Mouse (Mus musculus) R1 (cell line): ENCODE data around the gene Kirrel3.

Experiments
- DNase-seq: peaks from one replicate; pipeline ENCODE4 v3.0.0-alpha.2; 2018; ENCODE audit warnings: low read depth, low spot score

Kirrel3 gene

DNA sequence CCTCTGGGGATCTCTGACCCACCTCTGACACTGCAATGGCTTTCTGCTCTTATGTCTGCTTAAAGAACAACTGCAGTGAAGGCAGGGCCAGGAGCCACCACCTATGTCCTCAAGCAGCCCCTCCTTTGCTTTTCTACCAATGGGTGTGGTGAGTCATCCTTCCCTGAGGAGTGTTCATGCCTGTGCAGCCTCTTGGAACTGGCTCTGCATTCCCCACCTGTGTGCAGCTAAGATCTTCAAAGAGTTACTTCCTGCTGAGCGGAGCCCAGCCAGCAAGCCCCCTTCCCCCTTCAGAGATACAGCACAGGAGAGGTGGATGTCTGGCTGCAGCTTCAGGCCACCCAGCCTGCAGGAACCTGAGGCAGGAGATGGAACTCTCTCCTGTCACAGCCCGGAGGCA lies 265.2 kb downstream of the Kirrel3 start:
- peak; percentile 34 for DNase-seq

DNA sequence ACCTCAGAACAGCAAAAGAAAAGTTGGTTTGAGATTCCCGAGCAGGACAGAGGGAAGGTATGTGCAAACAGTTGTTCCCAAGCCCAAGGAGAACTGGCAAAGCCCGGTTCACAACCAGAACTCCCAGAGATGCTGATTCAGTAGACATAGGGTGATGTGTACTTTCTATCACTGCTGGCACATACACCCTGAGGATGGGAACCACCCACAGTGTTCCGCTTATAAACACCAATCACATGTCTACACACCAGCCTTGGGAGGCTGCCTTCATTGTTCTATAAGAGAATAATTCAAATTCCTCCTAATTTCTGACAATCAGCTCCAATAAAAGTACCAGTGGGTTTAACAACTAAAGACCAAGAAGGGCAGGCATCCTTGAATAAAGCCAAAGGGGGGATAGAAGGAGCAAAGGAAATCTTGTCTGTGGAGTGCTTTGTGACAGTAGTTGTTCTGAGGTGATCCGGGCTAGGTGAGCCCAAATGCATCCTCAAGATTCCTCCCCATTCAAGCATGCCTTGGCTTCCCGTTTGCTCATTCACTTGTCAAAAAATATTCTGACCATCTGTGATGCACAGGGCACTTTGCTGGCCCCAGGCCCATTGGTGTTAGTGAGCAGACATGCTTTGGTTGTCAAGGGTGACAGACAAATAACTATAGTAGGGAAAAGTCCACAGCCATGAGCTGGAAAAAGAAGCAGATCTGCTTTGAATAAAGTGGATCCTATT lies 266.5 kb downstream of the Kirrel3 start:
- no peak for DNase-seq

DNA sequence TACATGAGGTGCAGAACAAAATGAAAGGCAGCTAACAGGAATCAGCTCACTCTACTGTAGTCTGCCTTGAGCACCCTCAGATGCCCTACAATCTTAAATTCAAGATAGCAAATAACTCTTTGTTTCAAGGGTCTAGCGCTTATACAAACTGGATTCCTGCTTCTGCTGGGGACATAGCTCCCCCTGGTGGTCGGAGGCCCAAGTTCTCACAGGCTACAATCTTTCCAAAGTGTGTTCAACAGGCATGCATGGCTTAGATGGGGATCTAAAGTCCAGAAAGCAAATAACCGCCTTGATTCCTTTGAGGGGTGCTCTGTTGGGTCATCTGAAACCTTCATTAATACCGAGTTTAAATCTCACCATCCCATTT lies 267.1 kb downstream of the Kirrel3 start:
- DNase-seq: peak; percentile 70

DNA sequence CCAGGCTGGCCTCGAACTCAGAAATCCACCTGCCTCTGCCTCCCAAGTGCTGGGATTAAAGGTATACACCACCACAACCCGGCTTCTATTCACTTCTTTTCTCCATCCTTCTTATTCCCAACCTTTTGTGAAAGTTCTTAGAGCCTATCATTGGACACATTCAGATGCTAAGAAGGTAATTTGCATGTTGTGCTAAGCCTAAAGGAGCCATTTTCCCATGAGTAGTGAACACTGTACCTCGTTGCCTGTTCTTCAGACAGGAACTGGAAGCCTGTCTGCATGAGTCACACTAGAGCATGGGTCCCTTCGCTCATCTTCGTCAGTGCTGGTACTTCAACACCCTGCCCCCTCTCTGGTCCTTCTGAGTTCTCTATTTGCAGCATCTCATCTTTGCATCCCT lies 268.2 kb downstream of the Kirrel3 start:
- peak; percentile 46 for DNase-seq

DNA sequence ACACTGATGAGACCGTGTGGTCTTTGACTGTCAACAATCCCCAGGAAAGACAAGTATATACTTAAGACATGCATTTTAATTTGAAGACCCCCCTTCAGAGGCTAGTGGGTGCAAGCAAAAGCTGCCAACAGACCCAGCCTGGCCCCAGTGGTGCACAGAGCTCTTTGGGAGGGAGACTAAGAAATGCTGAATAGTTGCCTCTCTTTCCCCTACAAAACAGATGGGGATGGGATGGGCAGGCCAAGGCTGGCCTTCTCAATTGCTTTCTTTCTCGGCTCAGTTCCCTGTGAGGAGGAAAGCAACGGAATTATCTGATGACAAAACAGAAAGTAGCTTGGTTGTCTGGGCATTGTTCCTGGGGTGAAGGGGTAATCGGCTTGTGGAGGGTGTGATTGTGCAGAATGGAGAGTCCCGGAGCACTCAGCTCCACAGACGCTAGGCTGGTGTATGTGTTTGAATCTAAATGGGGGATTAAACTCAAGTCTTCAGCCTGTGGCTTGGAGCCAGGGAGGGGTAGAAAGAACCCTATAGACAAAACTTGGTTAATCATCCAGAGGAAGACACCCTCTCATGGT lies 268.9 kb downstream of the Kirrel3 start:
- DNase-seq: no peak

DNA sequence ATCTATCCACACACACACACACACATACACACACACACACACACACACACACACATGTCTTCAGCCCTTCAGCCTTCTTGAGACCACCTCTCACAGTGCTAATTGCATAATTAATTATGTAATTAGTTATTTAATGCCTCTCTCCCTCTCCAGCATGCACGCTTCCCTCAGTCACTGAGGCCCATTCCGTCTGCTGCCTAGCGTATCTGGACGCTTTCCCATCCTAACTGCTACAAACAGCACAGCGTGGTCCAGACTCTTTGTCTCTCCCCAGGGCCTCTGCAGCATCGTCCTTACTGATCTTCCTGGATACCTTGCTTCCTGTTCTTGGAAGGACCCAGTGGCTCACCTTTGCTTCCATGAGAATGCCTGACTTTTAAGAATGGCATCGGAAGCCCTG lies 270.4 kb downstream of the Kirrel3 start:
- DNase-seq: no peak

DNA sequence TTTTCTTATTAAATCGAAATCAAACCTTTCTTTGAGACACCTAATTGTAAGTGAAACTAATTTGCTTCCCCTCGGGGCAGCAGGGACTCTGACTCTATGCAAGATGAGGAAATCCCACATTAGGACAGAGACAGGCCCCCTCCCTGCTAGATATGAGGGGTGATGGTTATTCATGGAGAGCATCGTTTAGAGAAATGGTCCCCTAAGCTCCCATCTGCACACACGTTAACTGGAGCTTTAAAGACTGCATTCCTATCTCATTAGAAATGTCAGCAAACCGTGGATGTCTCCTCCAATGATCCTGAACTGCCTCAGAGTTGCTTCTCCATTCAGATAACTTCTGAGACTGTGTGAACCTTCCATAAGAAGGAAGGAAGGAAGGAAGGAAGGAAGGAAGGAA lies 273.2 kb downstream of the Kirrel3 start:
- no peak for DNase-seq

DNA sequence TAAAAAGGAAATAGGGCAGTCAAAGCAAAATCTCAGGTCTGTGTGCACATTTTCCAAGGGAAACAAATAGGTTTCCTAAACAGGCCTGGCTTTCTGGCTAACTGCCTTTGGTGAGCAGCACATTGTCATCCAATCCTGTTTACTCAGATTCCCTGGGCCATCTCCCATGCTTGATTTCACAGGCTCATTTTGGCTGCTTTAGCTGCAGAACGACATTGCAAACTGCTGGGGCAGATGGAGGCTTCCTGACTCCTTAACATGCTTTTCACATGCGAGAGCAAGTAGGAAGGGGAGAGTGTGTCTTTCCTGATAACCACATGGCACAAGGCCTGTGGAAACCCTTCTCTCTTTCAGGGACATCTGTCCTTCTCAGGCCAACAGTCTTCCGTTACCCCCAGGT lies 274.8 kb downstream of the Kirrel3 start:
- no peak for DNase-seq

DNA sequence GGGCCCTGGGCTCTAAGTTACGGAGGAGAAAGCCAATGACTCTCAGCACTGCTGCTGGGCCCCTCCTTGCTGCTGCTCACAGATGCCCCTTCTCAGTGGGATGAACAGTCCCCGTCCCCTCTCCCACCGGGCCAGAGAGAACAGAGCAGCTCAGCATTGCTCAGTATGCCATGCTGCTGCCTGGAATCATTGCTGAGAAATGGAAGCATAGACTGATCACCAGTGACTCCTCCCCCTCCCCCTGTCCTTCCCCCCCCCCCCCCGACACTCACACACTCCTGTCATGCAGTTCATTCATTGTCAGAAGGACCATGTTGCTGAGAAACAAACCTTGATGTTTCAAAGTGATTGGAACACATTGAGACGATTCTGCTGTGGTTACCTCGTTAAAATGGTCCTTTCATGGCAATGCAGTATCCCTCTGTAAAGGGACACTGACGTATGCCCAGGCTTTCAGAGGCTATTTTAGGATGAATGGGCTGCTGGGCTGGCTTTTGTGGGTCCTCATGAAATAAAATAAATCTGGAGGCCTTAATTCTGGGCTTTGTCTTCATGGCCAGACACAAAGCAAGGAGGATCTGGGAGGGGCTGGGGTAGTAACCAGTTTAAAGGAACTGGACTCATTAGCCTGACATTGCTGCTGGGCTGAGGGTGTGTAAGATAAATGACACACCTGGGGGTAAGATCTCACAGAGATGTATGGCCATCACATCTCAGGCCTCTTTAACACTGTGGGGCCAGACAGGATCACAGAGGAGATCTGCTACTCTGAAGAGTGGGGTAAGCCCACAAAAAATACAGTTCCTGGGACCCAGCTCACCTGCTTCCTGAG lies 281.3 kb downstream of the Kirrel3 start:
- no peak for DNase-seq

DNA sequence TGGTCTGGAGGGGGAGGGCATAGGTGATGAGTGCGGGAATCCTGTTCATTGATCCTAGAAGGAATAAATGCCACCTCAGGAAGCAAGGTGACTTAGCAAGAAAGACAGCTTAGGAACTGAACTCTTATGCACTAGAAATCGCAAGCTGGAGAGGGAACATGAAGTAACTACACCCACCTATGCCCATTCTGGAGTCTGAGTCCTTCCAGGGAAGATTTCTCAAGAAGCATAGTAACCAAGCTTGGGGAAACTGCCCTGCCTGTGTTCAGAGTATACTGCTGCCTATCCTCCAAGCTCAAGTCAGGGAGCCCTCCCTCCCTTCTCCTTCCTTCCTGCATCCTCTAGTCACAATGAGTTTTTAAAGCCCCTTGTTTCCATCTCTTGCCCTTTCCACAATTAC lies 283.3 kb downstream of the Kirrel3 start:
- DNase-seq: no peak

DNA sequence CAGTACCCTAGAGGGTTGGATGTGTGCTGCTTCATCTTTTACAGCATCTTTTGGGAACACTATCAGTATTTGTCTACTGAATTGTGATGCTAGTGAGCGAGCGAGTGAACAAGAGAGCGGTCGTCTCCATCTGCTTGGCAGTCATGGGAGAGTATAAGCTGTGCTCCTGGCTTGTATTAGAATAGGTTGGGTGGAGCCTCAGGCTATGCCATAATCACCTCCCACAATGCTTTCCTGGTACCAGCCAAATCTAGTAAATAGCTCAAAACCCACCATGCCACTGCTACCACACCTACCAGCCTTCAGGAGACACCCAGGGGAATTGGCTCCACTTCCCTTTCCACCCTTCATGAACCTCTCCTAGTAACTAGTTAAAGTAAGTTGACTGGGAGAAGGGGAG lies 285.3 kb downstream of the Kirrel3 start:
- DNase-seq: no peak

DNA sequence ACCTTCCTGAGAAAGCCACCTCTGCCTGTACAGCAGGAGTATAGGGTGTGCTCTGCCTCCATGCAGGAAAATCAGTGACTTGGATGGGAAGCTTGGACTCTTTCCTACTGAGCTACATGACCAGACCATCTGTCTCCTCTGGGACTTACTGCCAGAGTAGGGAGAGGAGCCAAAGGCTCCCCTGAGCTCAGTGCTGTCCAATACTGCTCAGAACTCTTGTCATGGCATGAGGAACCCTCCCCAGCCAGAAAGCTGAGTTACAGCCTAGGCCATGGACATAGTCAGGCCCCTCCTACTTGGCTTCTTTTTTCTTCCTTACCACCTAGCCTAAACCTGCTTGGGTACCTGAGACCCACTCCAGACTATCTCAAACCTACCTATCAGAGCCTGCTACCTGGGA lies 285.7 kb downstream of the Kirrel3 start:
- no peak for DNase-seq

DNA sequence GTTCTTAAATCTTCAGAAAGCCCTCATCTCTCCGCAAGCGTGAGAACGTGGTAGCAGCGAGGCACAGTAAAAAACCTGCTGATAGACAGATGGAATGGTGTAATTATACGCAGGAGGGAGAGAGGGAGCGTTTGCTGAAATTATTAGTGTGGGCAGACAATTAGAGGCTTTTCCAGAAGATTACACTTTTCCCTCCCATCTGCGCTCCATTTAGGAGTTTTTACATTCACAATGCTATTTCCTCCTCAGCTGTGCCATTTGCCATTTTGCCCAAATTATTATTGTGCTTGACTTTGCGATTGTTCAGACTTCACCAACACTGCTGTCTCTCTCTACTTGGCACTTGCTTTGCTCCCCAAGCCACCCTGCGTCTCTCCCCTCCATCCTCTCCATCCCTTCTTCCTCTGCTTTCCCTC lies 286.3 kb downstream of the Kirrel3 start:
- no peak for DNase-seq

DNA sequence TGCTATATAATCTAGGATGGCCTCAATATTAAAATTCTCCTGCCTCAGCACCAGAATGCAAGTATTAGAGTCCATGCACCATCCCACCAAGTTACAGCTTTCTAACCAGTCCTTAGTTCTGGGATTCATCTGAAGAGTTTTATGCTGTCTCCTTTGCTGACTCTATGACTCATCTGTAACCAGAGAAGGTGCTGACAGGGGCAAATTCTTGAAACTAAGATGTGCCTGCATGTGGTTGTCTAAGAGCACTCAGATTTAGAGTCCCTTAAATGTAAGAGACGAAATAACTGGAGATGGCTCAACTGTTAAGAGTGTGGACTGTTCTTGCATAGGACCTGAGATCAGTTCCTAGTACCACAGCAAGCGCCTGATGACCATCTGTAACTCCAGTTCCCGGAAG lies 295.7 kb downstream of the Kirrel3 start:
- DNase-seq: no peak

DNA sequence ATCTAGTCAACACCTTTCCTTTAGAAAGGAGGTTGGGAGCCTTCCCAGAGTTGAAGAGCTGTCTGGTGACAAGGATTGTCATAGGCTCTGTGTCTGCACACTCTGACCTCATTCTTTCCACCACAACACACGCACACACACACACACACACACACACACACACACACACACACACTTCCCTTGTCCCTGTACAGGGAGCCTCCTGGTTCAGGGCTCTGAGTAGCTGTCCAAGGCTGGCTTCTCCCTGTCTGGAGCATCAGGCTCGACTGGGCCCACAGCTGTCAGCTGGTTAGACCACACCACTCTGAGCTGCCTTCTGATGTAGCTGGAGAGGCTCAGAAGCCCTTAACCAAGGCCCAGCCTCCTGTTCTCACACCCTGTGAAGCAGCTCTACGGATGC lies 302.2 kb downstream of the Kirrel3 start:
- no peak for DNase-seq

DNA sequence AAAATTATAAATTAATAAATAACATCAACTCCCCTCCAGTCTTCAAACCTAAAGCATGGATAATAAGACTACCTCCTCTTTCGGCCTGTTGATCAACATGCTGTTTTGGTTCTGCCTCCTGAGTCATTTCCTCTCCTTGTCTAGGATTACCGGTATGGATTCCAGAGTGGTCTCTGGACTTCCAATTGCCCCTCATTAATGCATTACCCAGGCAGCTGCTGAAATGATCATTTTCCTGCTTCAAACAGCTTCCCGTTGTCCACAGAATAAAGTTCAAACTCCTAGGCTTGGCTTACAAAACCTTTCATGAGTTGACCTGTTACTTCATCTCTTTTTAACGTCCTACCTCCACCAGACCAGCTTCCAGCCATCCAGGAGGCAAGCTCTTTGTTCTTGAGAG lies 309.5 kb downstream of the Kirrel3 start:
- DNase-seq: no peak

DNA sequence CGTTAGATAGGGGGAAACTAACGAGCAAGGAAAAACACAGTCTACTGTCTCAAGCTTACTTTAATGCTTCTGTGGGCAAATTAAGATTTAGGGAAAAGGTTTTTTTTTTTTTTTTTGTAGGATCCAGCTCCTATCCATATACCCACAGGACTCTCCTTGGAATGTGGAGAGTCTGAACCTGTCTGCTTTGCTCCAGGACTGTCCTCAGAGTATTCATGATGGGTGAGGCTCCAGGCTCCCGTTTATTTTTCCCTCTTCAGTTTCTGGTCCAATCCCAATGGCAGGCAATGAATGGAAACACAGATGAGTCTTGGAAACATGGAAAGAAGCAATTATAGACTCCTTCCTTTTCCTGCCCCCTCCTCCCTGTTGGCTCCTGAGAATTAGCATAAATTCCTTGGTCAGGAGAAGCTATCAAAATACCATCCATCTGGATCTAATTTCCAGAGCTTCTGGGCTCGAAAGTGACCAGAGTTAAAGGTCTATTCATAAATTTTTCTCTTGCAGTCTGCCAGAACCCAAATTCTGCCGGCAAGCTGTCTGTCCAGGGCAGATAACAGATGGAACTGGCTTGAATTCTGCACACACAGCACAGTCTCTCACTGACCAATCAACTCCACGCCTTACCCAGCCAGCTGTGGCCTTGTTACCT lies 312.1 kb downstream of the Kirrel3 start:
- no peak for DNase-seq

DNA sequence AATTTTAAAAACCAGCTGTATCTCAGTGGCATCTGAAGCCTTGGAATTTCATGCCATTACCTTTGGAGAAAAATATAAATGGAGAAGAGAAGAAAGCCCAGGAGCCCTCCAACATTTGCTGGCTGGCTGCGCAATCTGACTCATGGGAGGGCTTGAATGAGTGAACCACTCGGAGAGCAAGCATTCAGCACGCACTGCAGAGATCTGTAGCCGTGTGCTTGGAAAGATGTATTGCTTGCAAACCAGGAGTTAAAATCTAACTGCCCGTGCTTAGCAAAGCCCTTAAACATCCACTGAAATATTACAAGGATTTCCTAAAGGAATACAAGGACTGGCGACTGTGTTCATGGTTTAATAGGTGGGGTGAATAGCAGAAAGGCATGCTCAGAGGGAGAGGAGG lies 316.0 kb downstream of the Kirrel3 start:
- DNase-seq: no peak

DNA sequence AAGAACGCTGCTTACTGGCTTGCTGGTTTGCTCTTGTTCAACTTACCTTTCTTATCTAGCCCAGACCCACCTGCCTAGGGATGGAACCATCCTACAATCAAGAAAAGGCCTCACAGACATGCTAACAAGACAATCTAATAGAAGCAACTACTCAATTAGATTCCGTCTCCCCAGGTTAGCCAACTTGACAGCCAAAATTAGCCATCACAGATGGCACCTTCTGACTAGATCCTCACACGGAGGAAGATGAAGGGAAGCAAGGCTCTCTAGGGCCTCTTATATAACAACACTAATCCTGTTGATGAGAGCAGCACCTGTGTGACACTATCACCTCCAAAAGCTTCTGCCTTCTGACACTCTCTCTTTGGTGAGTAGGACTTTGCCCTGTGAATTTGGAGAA lies 321.2 kb downstream of the Kirrel3 start:
- DNase-seq: no peak

DNA sequence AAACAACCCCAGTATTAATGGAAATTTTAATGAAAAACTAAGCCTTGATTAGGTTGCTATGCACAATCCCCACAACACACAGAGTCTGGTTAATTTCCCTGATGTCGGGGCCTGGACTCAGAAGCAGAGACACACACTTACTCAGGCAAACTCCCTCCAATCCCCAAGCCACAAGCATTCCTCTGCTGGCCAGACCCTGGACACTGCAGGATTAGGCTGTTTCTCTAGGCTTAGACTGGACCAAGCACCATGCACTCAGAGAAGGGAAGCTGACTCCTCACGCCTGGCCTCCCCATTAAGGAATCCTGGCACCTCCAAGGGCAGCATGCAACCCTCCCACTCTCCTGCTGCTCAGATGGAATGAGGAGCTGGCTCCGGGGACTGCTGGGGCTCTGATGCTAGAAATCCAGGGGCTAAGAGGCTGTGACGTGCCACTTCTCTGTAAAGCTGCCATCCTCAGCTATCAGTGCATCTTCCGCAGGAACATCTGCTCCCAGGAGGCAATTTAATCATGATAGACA lies 324.4 kb downstream of the Kirrel3 start:
- DNase-seq: no peak

DNA sequence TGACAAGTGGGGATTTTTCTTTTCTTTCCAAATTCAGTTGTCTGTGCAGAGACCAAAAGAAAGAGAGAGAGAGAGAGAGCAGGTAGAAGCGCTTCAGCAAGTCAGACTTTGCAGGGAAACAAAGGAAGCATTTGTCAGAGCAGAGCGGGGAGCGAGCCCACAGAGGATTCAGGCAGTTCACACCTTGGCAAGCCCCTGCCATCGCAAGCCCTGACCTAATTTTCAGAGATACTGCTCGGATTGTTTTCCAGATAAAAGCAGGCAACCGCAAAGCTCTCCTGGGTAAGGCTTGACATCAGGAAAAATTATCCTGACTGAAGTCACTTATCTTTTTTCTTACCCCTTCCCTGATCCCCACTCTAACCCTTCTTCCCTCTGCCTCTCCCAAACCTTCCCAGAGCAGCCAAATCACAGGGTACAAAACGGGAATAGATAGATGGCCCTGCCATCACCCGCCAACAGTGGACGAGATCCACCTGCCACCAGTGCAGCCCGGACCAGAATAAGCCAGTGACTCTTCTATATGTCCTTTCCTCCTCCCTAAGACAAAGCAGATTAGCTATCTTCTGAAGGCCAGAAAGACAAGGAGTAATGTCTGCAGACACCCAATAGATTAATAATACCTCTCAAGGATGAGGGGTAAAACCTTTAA lies 332.8 kb downstream of the Kirrel3 start:
- DNase-seq: no peak
